Mouse (Mus musculus): ENCODE data around the gene Igdcc3.

- TF ChIP-seq CTCF (IDR thresholded peaks at IDR 0.05; ENCODE audit: insufficient read depth, low read length) (no peak), POLR2A (IDR thresholded peaks at IDR 0.05; ENCODE audit: borderline replicate concordance, extremely low read depth, low read depth, low read length) (no peak)
Observed at GRCm38 (mm10) chr9:65211598-65211997, 70.6 kb downstream of the Igdcc3 start.
